Mouse (Mus musculus): ENCODE data around the gene Prune1. TPM values are rescaled to one million over a fixed set of nuclear protein-coding genes. Genes with fewer than 3 reads are reported as not detected.

Prune1 gene
- polyA plus RNA-seq, 1 experiment from 2014 or later = 35.7 TPM

GRCm38 (mm10) chr3:95231298-95232221 is 50.3 kb downstream of the Prune1 start, which contains the start of gene Mllt11:
Gene Mllt11, minus strand, starts transcription at chr3:95232171.
- Histone ChIP-seq H3K27ac (replicated peaks) (peak within 1 kb of the TSS; percentile 97), H3K4me2 (replicated peaks) (peak within 1 kb of the TSS; percentile 78), H3K4me3 (peak within 1 kb of the TSS; percentile 76), H3K4me1 (peaks cover 31% of the 10 kb centered on the region), H3K36me3 (peaks cover 49% of the 10 kb centered on the region), H3K27me3 (no peaks in the 10 kb centered on the region), H3K9me3 (no peaks in the 10 kb centered on the region), H3K9ac (replicated peaks) (peak within 1 kb of the TSS; percentile 28; the same call in 1 of the 2 replicates)
- no peak for ATAC-seq (ENCODE audit: low FRiP score, low read depth)
- WGBS = 82% methylated on average over 13 of the region's 13 CpGs

GRCm38 (mm10) chr3:95230495-95231297 is 51.2 kb downstream of the Prune1 start:
- ATAC-seq (ENCODE audit: low FRiP score, low read depth) = peak; percentile 45
- peak overlapping the region; percentile 85; the same call in 1 of the 2 replicates for H3K9ac ChIP-seq (replicated peaks)
- 36% methylated on average over 8 of the region's 8 CpGs for WGBS
- H3K4me2 ChIP-seq (replicated peaks) = peak overlapping the region; percentile 78
- H3K27me3 ChIP-seq = no peaks in the 10 kb centered on the region
- H3K4me3 ChIP-seq = peak overlapping the region; percentile 76
- H3K9me3 ChIP-seq = no peaks in the 10 kb centered on the region
- peaks cover 46% of the 10 kb centered on the region for H3K36me3 ChIP-seq
- H3K27ac ChIP-seq (replicated peaks) = peak overlapping the region; percentile 97
- H3K4me1 ChIP-seq = peaks cover 39% of the 10 kb centered on the region

DNA sequence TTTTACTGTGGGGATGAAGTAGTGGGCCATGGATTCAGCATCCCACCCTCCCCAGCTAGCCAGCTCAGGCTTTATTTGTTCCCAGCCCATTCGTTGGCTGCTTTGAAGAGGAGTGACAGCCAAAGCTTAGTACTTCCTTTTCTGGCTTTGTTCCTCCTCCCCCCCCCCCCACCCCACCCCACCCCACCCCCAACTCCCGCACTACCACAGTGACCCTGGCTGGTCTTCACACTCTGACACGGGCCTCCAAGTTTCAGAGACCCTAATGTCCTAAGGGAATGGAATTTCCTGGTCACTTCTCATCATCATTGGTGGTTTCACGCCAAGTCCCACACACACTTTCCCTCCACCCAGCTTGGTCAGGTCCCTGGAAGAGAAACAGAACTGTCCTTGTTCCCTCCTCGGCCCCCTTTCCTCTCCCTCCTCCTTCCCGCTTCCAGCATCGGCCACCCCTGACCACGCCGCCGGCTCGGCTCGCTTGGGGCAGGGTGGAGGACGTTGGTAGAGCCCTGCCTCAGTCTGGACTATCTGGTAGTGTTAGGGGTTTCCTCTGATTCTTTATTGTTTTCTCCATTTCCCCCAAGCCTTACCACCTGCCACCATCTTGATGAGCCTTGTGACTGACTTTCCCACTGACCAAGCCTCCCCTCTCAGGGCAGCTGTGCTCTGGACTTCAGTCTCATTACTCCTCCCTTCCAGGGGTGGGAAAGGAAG is 51.9 kb downstream of the Prune1 start:
- H3K36me3 ChIP-seq = peaks cover 46% of the 10 kb centered on the region

GRCm38 (mm10) chr3:95228894-95229780 is 52.7 kb downstream of the Prune1 start:
- H3K4me1 ChIP-seq = peaks cover 50% of the 10 kb centered on the region
- peak overlapping the region; percentile 85 for H3K9ac ChIP-seq (replicated peaks)

More for the DNA sequence above, 51.9 kb downstream of the Prune1 start:
- Histone ChIP-seq H3K4me3 (peak overlapping the region; percentile 76), H3K9me3 (no peaks in the 10 kb centered on the region), H3K4me2 (replicated peaks) (peak overlapping the region; percentile 78), H3K4me1 (peaks cover 42% of the 10 kb centered on the region), H3K9ac (replicated peaks) (peak overlapping the region; percentile 85), H3K27ac (replicated peaks) (peak overlapping the region; percentile 97), H3K27me3 (no peaks in the 10 kb centered on the region)
- ATAC-seq (ENCODE audit: low FRiP score, low read depth) = peak; percentile 27
- WGBS = under 1% methylated on average over 13 of the region's 13 CpGs

GRCm38 (mm10) chr3:95228148-95228893 is 53.6 kb downstream of the Prune1 start, which contains the start of gene Cdc42se1:
Gene Cdc42se1, plus strand, starts transcription at chr3:95228732.
- Histone ChIP-seq H3K9ac (replicated peaks) (peak within 1 kb of the TSS; percentile 85), H3K4me1 (peaks cover 51% of the 10 kb centered on the region), H3K4me3 (peak within 1 kb of the TSS; percentile 76), H3K4me2 (replicated peaks) (peak within 1 kb of the TSS; percentile 78), H3K9me3 (no peaks in the 10 kb centered on the region), H3K27me3 (no peaks in the 10 kb centered on the region), H3K36me3 (peaks cover 41% of the 10 kb centered on the region), H3K27ac (replicated peaks) (peak within 1 kb of the TSS; percentile 97)
- ATAC-seq (ENCODE audit: low FRiP score, low read depth) = peak; percentile 83
- WGBS = under 1% methylated on average over 57 of the region's 64 CpGs

More at GRCm38 (mm10) chr3:95228894-95229780, 52.7 kb downstream of the Prune1 start:
- H3K27me3 ChIP-seq = no peaks in the 10 kb centered on the region
- WGBS = 0% methylated on average over 43 of the region's 43 CpGs
- H3K4me3 ChIP-seq = peak overlapping the region; percentile 76
- peak overlapping the region; percentile 97 for H3K27ac ChIP-seq (replicated peaks)
- peaks cover 42% of the 10 kb centered on the region for H3K36me3 ChIP-seq
- H3K4me2 ChIP-seq (replicated peaks) = peak overlapping the region; percentile 78
- peak; percentile 3; the same call in 1 of the 2 replicates for ATAC-seq (ENCODE audit: low FRiP score, low read depth)
- H3K9me3 ChIP-seq = no peaks in the 10 kb centered on the region

DNA sequence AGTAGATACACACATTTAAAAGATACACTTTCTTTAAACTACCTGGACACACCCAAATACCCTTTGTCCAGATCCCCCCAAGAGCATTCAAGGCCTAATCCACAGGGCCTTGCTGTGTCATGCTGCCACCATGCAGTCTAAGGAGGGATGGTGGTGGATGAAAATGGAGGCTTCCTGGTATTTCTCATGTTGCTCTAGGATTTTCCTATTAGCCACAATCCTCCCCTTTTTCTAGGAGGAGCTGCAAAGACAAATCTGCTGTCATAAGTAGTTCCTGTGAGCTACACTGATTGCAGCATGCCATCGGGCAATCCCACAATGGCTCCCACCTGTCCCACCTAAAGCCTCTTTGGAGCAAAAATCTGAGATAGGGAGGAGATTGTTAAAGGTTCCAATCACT is 54.7 kb downstream of the Prune1 start:
- H3K36me3 ChIP-seq = peaks cover 41% of the 10 kb centered on the region
- no peaks in the 10 kb centered on the region for H3K9me3 ChIP-seq
- ATAC-seq (ENCODE audit: low FRiP score, low read depth) = no peak
- H3K27ac ChIP-seq (replicated peaks) = peak overlapping the region; percentile 97
- peaks cover 53% of the 10 kb centered on the region for H3K4me1 ChIP-seq
- peak overlapping the region; percentile 78 for H3K4me2 ChIP-seq (replicated peaks)
- H3K4me3 ChIP-seq = peak overlapping the region; percentile 76
- H3K9ac ChIP-seq (replicated peaks) = peak overlapping the region; percentile 85
- WGBS = 24% methylated on average over 1 of the region's 1 CpGs
- no peaks in the 10 kb centered on the region for H3K27me3 ChIP-seq

- H3K4me2 ChIP-seq (replicated peaks) = peak overlapping the region; percentile 14
- H3K36me3 ChIP-seq = peaks cover 60% of the 10 kb centered on the region
- ATAC-seq (ENCODE audit: low FRiP score, low read depth) = no peak
- 0 out of 2 replicates have a peak overlapping the region, but pooled peaks have one; percentile 24 for H3K9ac ChIP-seq (replicated peaks)
- H3K9me3 ChIP-seq = no peaks in the 10 kb centered on the region
- no peak overlapping the region for H3K4me3 ChIP-seq
- no peaks in the 10 kb centered on the region for H3K27me3 ChIP-seq
- H3K27ac ChIP-seq (replicated peaks) = no peak overlapping the region
- peaks cover 25% of the 10 kb centered on the region for H3K4me1 ChIP-seq
- 20% methylated on average over 6 of the region's 6 CpGs for WGBS
Measured at GRCm38 (mm10) chr3:95224295-95224694, 57.6 kb downstream of the Prune1 start.

DNA sequence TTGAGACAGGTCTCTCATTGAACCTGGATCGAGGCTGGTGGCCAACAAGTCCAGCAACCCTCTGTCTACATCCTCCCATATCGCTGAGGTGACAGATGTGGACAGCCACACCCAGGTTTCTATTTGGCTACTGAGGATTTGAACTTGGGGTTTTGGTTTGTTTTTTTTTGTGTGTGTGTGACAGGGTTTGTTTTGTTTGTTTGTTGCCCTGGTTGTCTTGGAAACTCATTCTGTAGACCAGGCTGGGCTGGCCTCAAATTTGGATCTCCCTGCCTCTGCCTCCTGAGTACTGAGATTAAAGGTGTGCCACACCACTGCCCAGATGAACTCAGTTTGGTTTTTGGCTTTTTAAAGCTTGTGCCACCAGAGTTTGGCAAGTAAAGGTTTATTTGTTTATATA is 58.8 kb downstream of the Prune1 start:
- Histone ChIP-seq H3K27me3 (no peaks in the 10 kb centered on the region), H3K36me3 (peaks cover 64% of the 10 kb centered on the region), H3K4me1 (peaks cover 25% of the 10 kb centered on the region), H3K4me3 (no peak overlapping the region), H3K4me2 (replicated peaks) (no peak overlapping the region), H3K9ac (replicated peaks) (no peak overlapping the region), H3K27ac (replicated peaks) (no peak overlapping the region), H3K9me3 (no peaks in the 10 kb centered on the region)
- WGBS = 89% methylated on average over 2 of the region's 2 CpGs
- ATAC-seq (ENCODE audit: low FRiP score, low read depth) = no peak

GRCm38 (mm10) chr3:95218466-95219137 is 63.3 kb downstream of the Prune1 start:
- Histone ChIP-seq H3K9me3 (no peaks in the 10 kb centered on the region), H3K27me3 (no peaks in the 10 kb centered on the region), H3K4me2 (replicated peaks) (peak overlapping the region; percentile 53), H3K4me3 (peak overlapping the region; percentile 63; the same call in 1 of the 2 replicates), H3K9ac (replicated peaks) (no peak overlapping the region), H3K27ac (replicated peaks) (peak overlapping the region; percentile 98), H3K4me1 (peaks cover 9% of the 10 kb centered on the region), H3K36me3 (peaks cover 61% of the 10 kb centered on the region)
- 79% methylated on average over 6 of the region's 6 CpGs for WGBS
- no peak for ATAC-seq (ENCODE audit: low FRiP score, low read depth)
